Mouse (Mus musculus): ENCODE measurements at regions not wholly inside any gene's neighbourhood (a gene's known extent, or its start where the extent isn't known, plus 50 kb on each side); places are given as distances from the start of the nearest gene placed in this dataset.
A peak's percentile ranks its signal among the peaks of the same experiment; 100 is the strongest.

DNA sequence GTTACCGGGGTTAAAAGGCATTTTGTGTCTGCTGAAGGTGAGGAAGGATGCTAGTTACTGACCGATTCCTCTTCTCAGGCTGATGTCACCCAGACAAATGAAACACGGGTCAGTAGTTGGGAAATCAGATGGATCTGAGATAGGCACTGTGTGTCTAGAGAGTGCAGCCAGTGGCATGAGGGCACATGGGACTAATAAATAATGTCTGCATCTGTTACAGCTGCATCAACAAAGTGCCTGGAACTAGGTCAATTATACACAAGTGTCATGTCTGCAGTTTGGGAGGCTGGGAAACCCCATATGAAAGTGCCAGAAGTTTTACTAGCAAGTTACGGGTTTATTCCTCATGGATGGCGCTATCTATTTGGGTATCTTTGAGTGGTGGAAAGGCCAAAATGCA lies 68.8 kb downstream of the Cxcl12 start:
- DNase-seq (ENCODE audit: low read depth, low spot score), result no peak

DNA sequence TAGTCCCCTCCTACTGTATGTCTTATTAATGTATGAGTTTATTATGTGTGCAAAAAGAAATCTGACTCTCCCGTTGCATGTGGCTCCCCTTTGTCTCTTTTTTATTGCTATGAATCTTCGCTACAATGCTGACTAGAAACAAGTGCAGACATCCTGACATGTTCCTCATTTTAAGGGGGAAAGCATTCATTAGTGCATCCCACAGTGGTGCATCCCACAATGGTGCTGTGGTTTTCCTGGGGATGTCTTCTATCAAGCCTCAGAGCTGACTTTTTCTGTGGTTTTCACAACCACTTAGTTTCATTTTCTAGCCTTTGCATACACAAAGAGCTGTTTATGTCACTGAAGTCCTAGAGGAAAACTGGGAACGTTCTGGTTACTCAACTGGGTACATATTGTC lies 72.9 kb downstream of the Cxcl12 start:
- no peak for DNase-seq (ENCODE audit: low read depth, low spot score)

DNA sequence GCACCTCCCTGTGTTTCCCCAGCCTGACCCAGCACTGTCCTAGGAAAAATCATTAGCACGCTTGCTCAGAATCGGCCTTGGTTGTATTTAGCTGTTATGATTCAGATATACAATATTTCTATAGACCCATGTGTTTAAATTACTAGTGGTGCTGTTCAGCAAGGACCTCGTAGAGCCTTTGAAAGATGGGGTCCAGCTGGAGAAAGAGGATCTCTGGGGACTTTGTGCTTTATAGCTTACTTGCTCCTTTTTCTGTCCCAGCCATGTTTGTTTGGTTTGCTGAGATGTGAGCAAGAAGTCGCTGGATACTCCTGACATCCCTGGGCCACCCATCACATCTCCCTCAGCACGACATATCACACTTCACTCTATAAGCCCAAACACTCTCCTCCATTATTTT lies 77.1 kb downstream of the Cxcl12 start:
- no peak for DNase-seq (ENCODE audit: low read depth, low spot score)

DNA sequence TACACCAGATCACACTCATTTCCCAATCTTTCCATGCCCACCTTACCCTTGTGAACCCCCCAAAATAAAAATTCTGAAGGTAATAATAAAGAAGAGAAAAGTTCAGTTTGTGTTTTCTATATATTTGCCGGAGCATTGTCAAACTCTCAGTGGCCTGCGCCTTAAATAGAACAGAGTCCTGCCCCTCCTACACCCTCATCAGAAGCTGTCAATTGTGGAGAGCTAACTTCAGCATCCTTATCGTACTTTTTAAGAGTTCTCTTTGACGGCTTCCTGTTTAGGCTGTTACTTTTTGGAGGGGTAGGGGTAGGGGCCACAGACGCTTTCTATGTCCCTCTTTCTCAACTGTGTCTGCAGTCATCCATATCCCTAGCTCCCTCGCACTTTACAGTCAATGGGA lies 77.5 kb downstream of the Cxcl12 start:
- no peak for DNase-seq (ENCODE audit: low read depth, low spot score)

DNA sequence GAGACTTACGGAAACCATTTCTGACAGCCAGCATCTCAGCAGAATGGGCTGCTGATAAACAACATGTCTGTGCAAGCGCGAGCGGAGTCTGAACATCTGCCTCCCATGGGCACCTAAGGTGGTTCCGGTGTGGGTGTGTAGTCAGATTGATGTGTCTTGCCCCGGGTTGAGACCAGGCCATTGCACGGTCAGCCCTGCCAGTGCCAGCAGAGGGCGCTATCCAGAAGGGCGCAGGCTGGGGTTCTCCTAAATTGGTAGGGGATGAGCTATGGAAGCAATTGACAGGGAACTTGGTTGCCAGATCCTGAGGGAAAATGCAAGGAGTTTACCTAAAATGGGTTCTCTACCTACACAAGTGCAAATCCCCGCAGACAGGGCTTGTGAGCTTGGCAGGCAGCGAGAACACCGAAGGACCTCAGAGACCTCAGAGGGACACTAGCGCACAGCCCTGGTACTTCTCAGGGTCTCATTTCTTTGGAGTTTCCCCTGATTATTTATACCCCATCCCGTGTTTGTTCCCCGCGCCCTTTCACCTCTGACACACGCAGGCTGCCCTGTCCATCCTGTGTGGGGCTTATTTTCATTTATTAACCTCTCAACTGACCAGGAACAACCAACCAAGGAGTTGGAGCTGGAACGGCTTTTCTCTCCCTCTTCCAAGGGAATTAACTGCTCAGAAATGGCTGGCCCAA lies 81.0 kb downstream of the Cxcl12 start:
- DNase-seq (ENCODE audit: low read depth, low spot score), result peak; percentile 53

DNA sequence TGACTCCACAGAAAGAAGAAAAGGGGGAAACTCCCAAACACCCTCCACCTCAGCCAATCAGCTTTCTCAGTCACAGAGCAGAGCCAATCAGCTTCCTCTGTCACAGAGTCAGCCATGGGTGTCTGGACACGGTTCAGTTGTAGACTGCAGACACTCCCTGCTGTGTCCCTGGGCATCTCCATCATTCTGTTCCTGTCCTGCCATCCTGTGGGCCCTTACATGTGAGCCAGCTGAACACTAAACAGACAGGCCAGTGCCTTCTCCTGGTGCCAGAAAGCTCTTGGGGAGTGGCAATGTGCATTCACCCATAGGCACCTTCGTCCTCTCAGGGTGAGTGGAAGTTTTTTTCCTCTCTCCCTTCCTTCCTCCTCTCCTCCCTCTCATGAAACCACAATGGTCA lies 81.7 kb downstream of the Cxcl12 start:
- no peak for DNase-seq (ENCODE audit: low read depth, low spot score)

DNA sequence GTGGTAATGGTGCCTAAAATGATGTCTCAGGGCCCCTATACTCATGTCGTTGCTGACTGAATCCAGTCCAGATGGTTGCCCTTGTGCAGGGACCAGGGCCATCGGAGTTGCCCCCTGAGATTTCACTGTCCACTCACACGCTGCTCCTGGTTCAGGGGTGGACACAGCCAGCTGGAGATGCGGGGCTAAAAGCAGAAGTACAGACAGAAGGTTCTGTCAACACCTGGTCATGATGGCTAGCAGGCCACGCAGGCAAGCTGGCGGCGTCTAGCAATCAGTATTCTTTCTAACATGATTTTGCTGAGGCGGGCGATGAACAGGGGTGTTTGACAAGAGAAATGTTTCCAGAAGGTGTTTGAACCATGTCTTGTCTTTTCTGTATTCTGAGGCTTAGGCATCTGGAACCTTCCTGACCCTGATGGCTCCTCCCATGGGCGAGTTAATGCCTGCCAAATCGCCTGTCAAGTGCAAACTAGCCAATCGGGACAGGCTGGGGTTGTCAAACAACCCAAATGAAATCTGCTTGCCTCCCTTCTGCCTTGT lies 83.1 kb downstream of the Cxcl12 start:
- DNase-seq (ENCODE audit: low read depth, low spot score), result no peak

DNA sequence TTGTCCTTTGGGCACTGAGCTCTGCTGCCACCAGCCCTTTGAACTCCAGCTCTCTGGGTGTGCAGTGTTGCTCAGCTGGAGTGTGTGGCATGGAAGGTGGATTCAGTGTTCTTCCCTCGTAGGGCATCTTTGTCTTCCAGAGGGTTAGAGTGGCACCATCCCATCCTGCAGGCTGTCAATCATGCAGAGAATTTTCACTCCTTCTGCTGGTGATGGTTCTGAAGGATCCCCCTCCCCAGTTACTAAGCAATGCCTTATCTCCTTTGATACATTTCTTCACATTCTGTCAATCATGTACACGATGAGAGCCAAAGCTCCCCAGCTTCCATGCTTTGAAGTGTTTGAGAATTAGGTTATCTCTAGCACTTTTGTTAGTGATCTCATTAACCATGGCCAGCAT lies 84.0 kb downstream of the Cxcl12 start:
- no peak for DNase-seq (ENCODE audit: low read depth, low spot score)

DNA sequence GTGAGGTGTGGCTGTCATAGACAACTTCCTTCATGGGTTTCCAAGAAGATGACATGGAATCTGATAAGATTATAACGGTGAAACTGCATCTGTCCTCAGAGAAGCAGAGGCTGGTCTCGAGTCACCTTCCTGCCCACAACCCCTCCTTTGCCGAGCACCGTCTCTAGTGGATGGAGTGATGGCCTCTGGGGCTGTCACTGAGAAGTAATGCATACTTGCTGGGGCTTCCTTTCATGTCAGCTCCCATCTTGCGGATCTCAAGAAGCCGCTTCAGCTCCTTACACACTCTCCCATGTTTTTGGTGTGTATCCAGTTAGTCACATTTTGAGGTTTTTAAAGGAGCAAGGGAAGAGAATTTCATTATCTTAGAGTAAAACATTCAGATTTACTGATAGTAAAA lies 84.7 kb downstream of the Cxcl12 start:
- DNase-seq (ENCODE audit: low read depth, low spot score), result no peak

DNA sequence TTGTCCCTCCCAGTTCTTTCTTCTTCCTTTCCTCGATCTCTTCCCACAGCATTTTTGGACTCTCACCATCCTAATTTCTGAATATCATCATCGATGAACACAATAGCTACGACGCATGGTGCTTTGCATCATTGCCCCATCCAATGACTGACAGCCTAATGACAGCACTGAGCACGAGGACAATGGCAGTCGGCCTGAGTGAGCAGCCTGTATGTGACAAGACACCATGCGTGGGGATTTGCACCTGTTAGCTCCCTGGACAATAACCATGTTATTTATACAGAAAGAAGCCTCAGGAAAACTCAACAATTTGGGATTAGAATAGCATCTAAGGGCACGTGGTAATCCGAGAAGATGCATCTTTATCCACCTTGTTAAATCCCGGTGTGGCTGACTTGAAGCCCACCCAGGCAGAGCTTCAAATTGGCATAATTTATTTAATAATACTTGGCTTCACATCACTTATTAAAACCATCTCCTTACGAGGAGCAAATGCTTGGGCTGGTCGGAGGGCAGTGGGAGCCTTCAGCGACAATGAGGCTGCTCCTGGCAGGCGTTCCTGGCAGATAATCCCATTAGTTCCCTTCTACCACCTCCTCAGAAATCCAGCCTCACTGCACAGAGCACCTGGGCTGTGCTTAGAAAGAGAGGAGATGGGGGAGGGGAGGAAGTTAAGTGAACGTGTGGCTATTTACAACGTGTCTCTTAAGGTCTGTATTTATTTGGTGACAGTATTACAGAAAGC lies 85.4 kb downstream of the Cxcl12 start:
- DNase-seq (ENCODE audit: low read depth, low spot score), result no peak

DNA sequence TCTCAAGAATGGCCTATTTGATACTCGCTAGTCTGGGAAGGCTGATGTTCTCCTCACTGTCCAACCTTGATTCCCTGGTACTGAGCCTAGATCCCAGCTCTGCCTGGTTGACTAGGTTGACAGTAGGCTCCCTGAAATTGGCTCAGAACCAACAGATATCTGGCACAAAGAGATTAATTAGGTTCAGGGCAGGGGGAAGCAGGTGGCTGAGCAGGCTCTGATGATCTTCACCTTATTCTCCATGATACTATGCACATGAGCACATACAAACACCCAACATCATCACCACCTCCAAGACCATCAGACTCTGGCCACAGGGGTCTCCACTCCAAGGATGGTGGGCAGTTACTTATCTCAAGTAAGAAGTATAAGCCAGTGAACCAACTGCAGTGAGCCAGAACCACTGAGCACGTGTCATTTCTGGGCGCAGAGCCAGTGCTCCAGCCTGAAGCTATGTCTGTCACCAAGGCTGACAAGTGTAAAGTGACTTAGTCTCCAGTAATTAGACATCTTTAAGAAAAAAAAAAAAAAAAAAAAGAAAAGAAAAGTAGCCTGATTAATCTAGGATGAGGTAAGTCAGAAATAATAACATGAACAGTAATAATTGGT lies 86.4 kb downstream of the Cxcl12 start:
- DNase-seq (ENCODE audit: low read depth, low spot score), result no peak

DNA sequence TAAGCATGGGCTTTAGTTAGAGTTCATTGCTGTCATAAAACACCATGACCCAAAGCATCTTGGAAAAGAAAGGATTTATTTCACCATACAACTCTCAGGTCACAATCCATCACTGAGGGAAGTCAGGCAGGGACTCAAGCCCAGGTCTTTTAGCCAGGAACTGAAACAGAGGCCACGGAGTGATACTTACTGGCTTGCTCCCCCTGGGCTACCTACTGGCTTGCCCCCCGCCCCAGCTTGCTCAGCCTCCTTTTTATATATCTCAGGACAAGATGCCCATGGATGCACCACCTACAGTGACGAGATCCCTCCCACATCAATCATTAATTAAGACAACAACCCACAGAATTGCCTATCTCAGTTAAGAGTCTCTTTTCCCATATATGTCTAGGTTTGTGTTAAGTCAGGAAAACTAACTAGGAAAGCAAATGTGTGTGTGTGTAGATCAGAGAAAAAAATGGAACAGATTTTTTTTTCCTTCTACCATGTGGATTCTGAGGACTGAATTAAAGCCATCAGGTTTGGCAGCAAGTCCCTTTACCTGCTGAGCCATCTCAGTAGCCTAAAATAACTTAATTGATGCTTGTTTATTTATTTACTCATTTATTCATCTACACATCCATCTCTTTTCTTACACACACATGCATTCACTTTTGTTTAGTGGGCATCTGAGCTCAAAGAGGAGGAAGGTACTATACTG lies 87.2 kb downstream of the Cxcl12 start:
- no peak for DNase-seq (ENCODE audit: low read depth, low spot score)

DNA sequence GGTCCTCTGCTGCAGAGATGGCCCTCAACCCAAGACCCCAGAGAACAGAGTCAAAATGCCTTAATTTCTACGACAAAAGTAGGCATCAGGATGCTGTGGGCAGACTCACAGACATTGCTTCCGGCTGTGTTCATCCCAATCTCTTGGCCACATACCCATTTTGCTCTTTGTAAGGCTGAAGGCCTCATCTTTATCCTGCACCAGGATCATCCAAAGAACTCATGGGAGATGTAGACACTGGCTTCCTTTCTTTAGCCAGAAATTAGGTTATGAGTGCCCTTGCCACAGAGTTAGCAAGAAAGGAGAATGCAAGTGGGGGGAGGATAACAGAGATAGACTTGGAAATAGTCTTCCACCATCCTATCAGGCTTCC lies 87.8 kb downstream of the Cxcl12 start:
- DNase-seq (ENCODE audit: low read depth, low spot score), result no peak

DNA sequence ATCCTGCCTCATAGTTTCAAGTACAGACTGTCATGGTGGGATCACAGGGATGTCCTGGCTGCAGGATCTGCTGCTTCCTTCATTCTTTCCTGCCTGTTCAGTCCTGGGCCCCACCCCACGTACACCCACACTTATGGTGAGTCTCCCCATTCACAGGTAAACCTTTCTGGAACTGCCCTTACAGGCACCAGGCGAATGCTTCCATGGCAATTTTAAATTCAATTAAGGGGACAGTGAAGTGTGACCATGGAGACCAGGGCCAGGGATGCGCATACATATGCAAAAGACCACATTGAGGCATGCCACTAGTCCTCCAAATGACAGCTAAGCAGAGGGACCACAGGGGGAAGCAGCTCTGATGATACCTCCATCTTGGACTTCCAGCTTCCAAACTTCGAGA lies 89.3 kb downstream of the Cxcl12 start:
- no peak for DNase-seq (ENCODE audit: low read depth, low spot score)

DNA sequence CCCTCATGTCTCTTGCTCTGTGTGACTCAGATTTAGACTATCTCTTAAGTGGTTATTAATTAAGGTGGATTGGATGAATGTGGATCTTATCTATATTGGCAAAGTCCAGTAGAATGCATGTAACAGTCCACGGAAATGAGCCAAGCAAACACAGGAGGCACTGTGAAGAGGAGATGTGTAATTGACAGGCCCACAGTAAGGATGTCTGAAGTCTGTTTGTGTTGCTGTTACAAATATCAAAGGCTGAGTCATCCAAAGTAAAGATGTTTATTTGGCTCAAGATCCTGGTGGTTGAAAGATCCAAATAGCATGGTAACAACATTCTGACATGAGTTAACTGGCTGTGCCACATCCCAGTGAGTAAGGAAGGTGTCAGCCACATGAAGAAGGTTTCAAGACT lies 99.6 kb downstream of the Cxcl12 start:
- DNase-seq (ENCODE audit: low read depth, low spot score), result no peak

DNA sequence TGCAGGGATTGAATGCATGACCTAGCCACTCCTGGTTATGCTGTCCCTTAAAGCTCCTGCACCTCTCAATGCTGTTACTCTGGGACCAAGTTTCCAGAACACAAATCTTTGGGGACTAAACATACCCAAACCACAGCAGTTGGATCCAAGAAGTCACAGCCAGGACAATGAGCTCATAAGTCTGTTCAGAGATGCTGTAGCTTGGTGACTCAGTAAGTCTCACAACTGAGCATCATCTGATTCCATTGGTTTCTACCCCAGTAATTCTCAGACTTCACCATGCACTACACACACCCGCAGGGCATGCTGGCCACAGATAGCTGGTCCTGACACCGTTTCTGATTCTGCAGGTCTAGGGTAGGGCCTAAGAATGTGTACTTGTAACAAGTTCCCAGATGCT lies 100.0 kb downstream of the Cxcl12 start:
- DNase-seq (ENCODE audit: low read depth, low spot score), result no peak

DNA sequence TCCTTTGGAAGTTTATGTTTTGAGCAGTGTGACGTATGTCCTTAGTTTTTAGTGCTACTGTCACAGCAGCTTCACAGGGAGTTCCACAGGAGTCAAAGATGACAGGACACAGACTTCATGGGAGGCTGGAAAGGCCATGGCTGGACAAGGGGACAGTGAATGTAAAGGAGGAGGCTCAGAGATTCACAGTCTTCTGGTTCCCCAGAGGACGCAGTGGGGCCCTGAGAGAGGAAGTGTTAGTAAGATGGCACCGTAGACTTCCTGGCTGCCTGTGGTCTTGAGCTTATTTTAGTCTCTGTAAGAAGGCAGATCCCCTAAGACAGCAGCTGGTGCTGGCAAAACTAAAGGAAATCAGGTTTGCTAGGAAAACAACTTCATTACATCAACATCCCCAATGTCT lies 101.9 kb downstream of the Cxcl12 start:
- no peak for DNase-seq (ENCODE audit: low read depth, low spot score)

DNA sequence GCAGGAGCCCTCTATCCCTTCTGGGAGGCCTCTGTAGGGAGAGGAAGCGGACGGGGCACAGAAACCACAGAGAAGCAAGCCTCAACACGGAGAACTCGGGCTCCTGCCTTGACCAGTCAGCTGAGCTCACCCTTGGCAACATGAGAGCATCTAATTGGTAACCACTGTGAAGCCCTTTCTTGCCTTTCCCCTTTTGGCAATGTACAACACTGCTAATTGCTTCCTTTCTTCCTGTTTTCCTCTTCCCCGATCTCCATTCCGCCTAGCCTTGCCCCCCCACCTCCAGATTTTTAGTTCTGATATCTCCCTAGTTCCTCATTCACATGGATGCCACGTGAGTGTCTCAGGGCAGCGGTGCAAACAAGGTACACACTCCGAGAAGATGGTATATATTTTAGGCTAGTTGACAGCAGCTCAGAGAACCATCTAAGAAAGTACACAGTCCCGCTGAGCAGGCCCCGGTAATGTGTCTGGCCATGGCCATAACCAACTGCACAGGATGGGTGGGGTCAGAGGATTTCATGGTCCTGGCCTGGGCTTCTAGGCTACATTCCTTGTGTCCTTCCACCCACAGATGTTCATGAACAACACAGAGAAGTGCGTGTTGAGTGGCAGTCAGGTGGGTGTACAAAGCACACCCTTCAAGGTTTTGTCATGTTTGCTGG lies 103.4 kb downstream of the Cxcl12 start:
- DNase-seq (ENCODE audit: low read depth, low spot score), result no peak

DNA sequence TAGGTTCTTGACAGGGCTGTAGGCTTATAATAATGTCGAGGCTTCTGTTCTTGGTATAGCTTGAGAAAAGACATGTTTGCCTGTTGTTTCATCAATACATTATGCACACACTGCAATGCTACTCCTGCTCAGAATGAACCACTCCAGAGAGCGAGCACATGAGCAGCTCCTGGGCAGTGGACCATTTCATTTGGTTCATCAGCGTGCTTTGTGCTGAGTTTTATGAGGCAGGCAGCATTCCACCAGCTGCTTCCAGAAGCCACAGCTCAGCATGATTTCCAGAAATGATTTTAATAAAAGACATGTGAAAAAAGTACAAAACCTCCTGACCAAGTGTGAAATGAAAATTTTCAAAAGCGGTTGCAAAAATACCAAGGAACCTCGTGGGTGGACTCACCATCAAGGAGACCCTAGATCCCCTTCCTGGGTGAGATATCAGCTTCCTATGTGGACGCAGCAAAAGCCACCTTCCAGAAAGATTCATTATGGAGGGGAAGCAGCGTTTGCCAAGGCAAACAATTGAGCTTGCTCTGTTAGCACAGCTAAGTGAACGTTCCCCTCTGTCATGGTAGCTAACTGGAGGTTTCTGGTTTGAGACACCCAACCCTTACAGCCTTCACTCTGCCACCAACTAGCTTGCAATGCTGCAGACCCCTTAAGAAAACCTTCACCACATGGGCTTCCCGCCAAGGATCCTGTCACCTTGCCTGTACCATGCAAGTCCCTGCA lies 104.1 kb downstream of the Cxcl12 start:
- DNase-seq (ENCODE audit: low read depth, low spot score), result no peak

DNA sequence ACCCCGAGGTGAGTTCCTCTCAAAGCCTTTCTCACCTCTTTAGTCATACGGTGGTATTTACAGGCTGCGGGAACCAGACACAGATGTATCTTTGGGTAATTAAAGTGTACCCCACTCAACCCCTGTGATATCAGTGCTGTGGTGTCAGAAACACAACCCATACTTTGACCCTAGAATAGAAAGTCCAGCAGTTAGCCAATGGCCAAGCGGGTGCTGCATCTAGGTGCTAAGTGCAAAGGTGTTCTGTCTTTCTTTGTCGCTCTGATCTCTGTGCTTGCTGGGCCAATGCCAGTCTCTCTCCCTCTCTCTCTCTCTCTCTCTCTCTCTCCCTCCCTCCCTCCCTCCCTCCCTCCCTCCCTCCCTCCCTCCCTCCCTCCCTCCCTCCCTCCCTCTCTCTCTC lies 107.6 kb downstream of the Cxcl12 start:
- DNase-seq (ENCODE audit: low read depth, low spot score), result no peak

DNA sequence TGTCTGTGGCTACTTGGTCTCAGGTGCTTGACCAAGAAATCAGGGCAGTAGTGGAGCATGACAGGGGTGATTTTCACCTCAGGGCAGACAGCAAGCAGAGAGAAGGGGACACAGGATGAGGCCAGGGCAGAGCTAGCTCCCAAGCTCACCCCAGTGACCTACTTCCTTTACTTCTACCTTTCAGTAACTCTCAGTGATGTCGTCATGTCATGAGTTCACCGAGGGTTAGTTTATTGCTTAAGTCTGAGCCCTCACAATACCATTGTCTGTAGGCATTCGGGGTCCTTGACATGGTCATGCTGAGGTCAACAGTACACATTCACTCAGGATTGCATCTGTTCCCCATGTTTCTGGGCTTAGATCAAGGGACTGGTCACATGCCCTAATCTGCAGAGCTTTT lies 108.5 kb downstream of the Cxcl12 start:
- DNase-seq (ENCODE audit: low read depth, low spot score), result no peak
